Mouse (Mus musculus): ENCODE data around the gene Tead3.

DNA sequence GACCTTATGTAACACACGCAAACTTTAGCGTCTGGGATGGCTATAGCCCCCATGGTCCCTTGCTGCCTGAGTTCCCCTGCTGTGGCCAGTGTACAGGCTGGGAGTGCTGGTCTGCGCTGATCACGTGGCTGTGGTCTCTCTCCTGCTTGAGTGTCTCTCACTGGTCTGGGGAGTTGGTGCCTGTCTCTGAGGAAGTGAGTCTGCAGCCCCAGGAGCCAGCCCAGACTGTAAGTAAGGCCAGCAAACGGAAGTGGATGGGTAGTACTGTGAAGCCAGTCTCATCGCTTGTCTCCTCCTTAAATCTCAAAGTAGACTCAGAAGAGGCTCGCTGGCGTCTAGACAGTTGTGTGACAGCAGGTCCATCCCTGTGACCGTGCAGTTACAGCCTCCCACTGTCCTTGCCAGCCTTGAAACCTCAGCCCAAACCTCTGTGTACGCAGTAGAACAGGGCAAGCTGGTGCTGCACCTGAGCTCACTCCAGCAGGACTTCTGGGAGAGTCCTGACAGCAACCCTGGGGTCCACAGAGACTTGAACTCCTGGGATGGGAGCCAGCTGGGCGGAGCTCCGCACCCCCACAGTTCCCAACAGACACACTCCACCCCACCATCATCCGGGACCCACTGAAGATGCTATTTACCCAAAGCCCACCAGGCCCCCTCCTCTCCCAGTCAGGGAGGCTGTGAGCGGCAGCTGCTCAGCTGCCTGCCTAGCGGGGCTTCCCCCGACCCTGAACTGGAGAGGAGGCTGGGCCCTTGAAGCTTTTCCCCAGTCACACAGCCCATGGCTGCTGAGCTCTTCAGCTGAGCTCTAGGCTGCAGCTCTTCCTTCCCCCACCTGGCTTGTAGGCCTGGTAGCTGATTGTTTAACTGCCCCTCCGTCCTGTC lies 55.9 kb downstream of the Tead3 start:
- TF ChIP-seq POLR2A (IDR thresholded peaks at IDR 0.05; ENCODE audit: low read depth, low read length) (no peak), CTCF (conservative IDR thresholded peaks at IDR 0.05; ENCODE audit: insufficient read depth, insufficient read length, low read depth, low read length) (no peak)
